8 mouse cellular contexts compared by ENCODE assay signal in the genomic region with DNA sequence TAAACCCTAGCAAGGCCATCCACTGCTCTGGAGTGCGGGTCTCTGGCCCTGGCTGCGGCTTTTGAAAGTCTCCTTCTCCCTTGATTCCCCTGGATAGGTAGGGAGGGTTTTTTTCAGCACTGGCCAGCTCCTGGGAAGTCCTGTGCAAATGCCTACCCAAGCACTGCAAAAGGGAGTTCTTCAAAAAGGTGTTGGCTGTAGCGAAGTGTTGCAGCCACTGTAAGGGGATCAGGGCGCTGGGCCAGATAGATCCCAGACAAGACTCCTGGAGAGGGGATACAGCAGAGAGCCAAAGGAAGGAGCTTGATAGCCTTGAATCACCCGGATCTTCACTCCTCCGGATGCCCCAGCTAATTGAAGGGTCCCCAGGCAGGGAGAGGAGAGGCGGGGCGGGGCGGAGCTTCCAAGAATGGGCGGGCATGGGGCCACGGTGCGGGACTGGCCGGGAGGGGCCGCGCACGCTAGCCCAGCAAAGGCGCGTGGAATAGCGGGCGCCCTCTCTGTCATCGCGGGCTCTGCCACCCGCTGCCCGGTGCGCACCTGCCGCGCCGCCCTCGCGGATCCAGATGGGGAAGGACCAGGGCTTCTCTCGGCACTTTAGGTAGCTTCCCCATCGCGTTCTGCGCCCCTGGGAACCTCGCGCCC. TPM values are rescaled to one million over a fixed set of nuclear protein-coding genes. Genes with fewer than 3 reads are reported as not detected.
DNase-seq lines count a peak whose midpoint lies in the region; ATAC-seq and TF ChIP-seq lines count a peak whose summit lies in the region.

No protein-coding gene starts in this region.

- WGBS in kidney, postnatal 0 days = 2% methylated on average over 36 of the region's 36 CpGs
- under 1% methylated on average over 36 of the region's 36 CpGs for WGBS in forebrain, embryonic 16.5 days
- WGBS in midbrain, embryonic 11.5 days = 2% methylated on average over 36 of the region's 36 CpGs

- peak overlapping the region; percentile 43 for H3K4me2 ChIP-seq in kidney, postnatal 0 days (ENCODE audit: low read length)
- peak overlapping the region; percentile 68 for H3K4me2 ChIP-seq in forebrain, embryonic 16.5 days (ENCODE audit: low read length)
- H3K4me2 ChIP-seq in midbrain, embryonic 11.5 days = peak overlapping the region; percentile 19

- H3K9ac ChIP-seq in kidney, postnatal 0 days (ENCODE audit: low read depth, low read length) = no peak overlapping the region
- H3K9ac ChIP-seq in forebrain, embryonic 16.5 days (replicated peaks; ENCODE audit: low read depth, low read length) = peak overlapping the region; percentile 53
- no peak overlapping the region for H3K9ac ChIP-seq in midbrain, embryonic 11.5 days (ENCODE audit: low read length)

- no peak for ATAC-seq in kidney, postnatal 0 days (replicated peaks; ENCODE audit: low FRiP score, low read depth)
- ATAC-seq in forebrain, embryonic 16.5 days = peak; percentile 34
- ATAC-seq in midbrain, embryonic 11.5 days (ENCODE audit: low FRiP score) = no peak

- peak; percentile 47 for DNase-seq in kidney, postnatal 0 days (ENCODE audit: low spot score)
- no peak for DNase-seq in kidney, adult 8-10 months
- peak; percentile 22 for DNase-seq in embryo, embryonic 10.5 days (ENCODE audit: low spot score)
- DNase-seq in midbrain, embryonic 11.5 days (ENCODE audit: low spot score, missing footprints) = peak; percentile 85
- no peak for DNase-seq in right cerebral cortex, postnatal 25 days
- DNase-seq in lung, postnatal 36 days = no peak
- no peak for DNase-seq in urinary bladder, adult 2 months (ENCODE audit: low spot score)

- no peaks in the 10 kb centered on the region for H3K9me3 ChIP-seq in kidney, postnatal 0 days (replicated peaks; ENCODE audit: low read length)
- no peaks in the 10 kb centered on the region for H3K9me3 ChIP-seq in forebrain, embryonic 16.5 days (ENCODE audit: control insufficient read depth, low read length)
- H3K9me3 ChIP-seq in midbrain, embryonic 11.5 days (ENCODE audit: control insufficient read depth, low read length) = no peaks in the 10 kb centered on the region

- peak overlapping the region; percentile 11; the same call in 1 of the 2 replicates for H3K4me3 ChIP-seq in kidney, postnatal 0 days (replicated peaks; ENCODE audit: low read depth, low read length)
- H3K4me3 ChIP-seq in forebrain, embryonic 16.5 days (replicated peaks; ENCODE audit: low read length) = peak overlapping the region; percentile 42
- peak overlapping the region; percentile 9 for H3K4me3 ChIP-seq in midbrain, embryonic 11.5 days (ENCODE audit: low read depth, low read length)

- peaks cover 65% of the 10 kb centered on the region for H3K27me3 ChIP-seq in kidney, postnatal 0 days (ENCODE audit: insufficient read depth, low read length)
- peaks cover 56% of the 10 kb centered on the region for H3K27me3 ChIP-seq in forebrain, embryonic 16.5 days (replicated peaks; ENCODE audit: control insufficient read depth, insufficient read depth, low read length)
- H3K27me3 ChIP-seq in midbrain, embryonic 11.5 days (ENCODE audit: control insufficient read depth, insufficient read depth, low read length) = peaks cover 68% of the 10 kb centered on the region

- peaks cover 9% of the 10 kb centered on the region for H3K4me1 ChIP-seq in kidney, postnatal 0 days (replicated peaks; ENCODE audit: insufficient read depth, low read length)
- H3K4me1 ChIP-seq in forebrain, embryonic 16.5 days (replicated peaks; ENCODE audit: control insufficient read depth, insufficient read depth, low read length) = peaks cover 35% of the 10 kb centered on the region
- peaks cover 5% of the 10 kb centered on the region; the same call in 1 of the 2 replicates for H3K4me1 ChIP-seq in midbrain, embryonic 11.5 days (ENCODE audit: control insufficient read depth, insufficient read depth, low read length)

- no peak overlapping the region for H3K27ac ChIP-seq in kidney, postnatal 0 days
- no peak overlapping the region for H3K27ac ChIP-seq in forebrain, embryonic 16.5 days (ENCODE audit: low read length)
- no peak overlapping the region for H3K27ac ChIP-seq in midbrain, embryonic 11.5 days (ENCODE audit: low read depth, low read length)

- H3K36me3 ChIP-seq in kidney, postnatal 0 days (ENCODE audit: insufficient read depth, low read length) = no peaks in the 10 kb centered on the region
- H3K36me3 ChIP-seq in forebrain, embryonic 16.5 days (ENCODE audit: control insufficient read depth, insufficient read depth) = no peaks in the 10 kb centered on the region
- H3K36me3 ChIP-seq in midbrain, embryonic 11.5 days (ENCODE audit: control insufficient read depth, insufficient read depth, low read length) = no peaks in the 10 kb centered on the region

- no peak for TF ChIP-seq CTCF in kidney, postnatal 0 days (IDR thresholded peaks at IDR 0.05; ENCODE audit: low read depth)

RNA-seq across cellular contexts. Expression of a gene that starts 12.6 kb away (rescaled TPM):
- 0.03 TPM in 1 of 2 replicates, not detected in the other for polyA plus RNA-seq in kidney, postnatal 0 days (2015; fragmentation: Nextera tagmentation; extraction: Ambion mirVana)
- 0.36 and 1.0 TPM in 2 replicates for polyA plus RNA-seq in forebrain, embryonic 16.5 days (2015; fragmentation: Nextera tagmentation; extraction: Ambion mirVana)
- 0.12 and 0.34 TPM in 2 replicates for polyA plus RNA-seq in midbrain, embryonic 11.5 days (2014; fragmentation: Nextera tagmentation; extraction: Ambion mirVana)
- polyA plus RNA-seq in urinary bladder, adult 2 months (2012; rRNA removed) = 0.44 and 0.46 TPM in 2 replicates

RNA-seq across cellular contexts. Expression of a gene that starts 33.9 kb away (rescaled TPM):
- 319 and 337 TPM in 2 replicates for polyA plus RNA-seq in kidney, postnatal 0 days (2015; fragmentation: Nextera tagmentation; extraction: Ambion mirVana)
- 124 and 142 TPM in 2 replicates for polyA plus RNA-seq in forebrain, embryonic 16.5 days (2015; fragmentation: Nextera tagmentation; extraction: Ambion mirVana)
- polyA plus RNA-seq in midbrain, embryonic 11.5 days (2014; fragmentation: Nextera tagmentation; extraction: Ambion mirVana) = 187 and 190 TPM in 2 replicates
- polyA plus RNA-seq in urinary bladder, adult 2 months (2012; rRNA removed) = 104 and 105 TPM in 2 replicates

RNA-seq across cellular contexts. Expression of a gene that starts 40.7 kb away (rescaled TPM):
- polyA plus RNA-seq in kidney, postnatal 0 days (2015; fragmentation: Nextera tagmentation; extraction: Ambion mirVana) = 87.6 and 91.2 TPM in 2 replicates
- polyA plus RNA-seq in forebrain, embryonic 16.5 days (2015; fragmentation: Nextera tagmentation; extraction: Ambion mirVana) = 77.9 and 78.6 TPM in 2 replicates
- polyA plus RNA-seq in midbrain, embryonic 11.5 days (2014; fragmentation: Nextera tagmentation; extraction: Ambion mirVana) = 68.1 and 73.7 TPM in 2 replicates
- 55.0 and 65.8 TPM in 2 replicates for polyA plus RNA-seq in urinary bladder, adult 2 months (2012; rRNA removed)

RNA-seq across cellular contexts. Expression of a gene that starts 54.6 kb away (rescaled TPM):
- 27.8 and 30.9 TPM in 2 replicates for polyA plus RNA-seq in kidney, postnatal 0 days (2015; fragmentation: Nextera tagmentation; extraction: Ambion mirVana)
- polyA plus RNA-seq in forebrain, embryonic 16.5 days (2015; fragmentation: Nextera tagmentation; extraction: Ambion mirVana) = 45.4 and 49.5 TPM in 2 replicates
- 41.5 and 46.6 TPM in 2 replicates for polyA plus RNA-seq in midbrain, embryonic 11.5 days (2014; fragmentation: Nextera tagmentation; extraction: Ambion mirVana)
- polyA plus RNA-seq in urinary bladder, adult 2 months (2012; rRNA removed) = 8.4 and 10.6 TPM in 2 replicates

Comparison
In these comparisons a context has a peak if more than half of its experiments do, and no peak if none do; other contexts are left out.
1. DNase-seq: peak in kidney, postnatal 0 days (single experiment), embryo, embryonic 10.5 days (single experiment) and midbrain, embryonic 11.5 days (single experiment); none in kidney, adult 8-10 months (0 of 2), right cerebral cortex, postnatal 25 days (single experiment), lung, postnatal 36 days (single experiment) and urinary bladder, adult 2 months (single experiment).
2. Peak in every context shown above with its lines, with median percentiles within 50 percentile points of each other: H3K4me2 ChIP-seq and H3K4me3 ChIP-seq.